Mouse (Mus musculus): ENCODE measurements around the gene Vkorc1l1. TPM values are rescaled to one million over a fixed set of nuclear protein-coding genes. Genes with fewer than 3 reads are reported as not detected.

Gene Vkorc1l1
- total RNA-seq, 2 experiments from 2014 or later: 40.5 to 45.8 TPM

GRCm38 (mm10) chr5:129999097-129999496, 57.3 kb downstream of the Vkorc1l1 start:
- DNase-seq (ENCODE audit: extremely low spot score in 1 of 2, low spot score in 1 of 2): peak; percentile 29 to 60

- no peak for DNase-seq (ENCODE audit: extremely low spot score in 1 of 2, low spot score in 1 of 2)
Observed at GRCm38 (mm10) chr5:130000735-130001134, 59.0 kb downstream of the Vkorc1l1 start.

DNA sequence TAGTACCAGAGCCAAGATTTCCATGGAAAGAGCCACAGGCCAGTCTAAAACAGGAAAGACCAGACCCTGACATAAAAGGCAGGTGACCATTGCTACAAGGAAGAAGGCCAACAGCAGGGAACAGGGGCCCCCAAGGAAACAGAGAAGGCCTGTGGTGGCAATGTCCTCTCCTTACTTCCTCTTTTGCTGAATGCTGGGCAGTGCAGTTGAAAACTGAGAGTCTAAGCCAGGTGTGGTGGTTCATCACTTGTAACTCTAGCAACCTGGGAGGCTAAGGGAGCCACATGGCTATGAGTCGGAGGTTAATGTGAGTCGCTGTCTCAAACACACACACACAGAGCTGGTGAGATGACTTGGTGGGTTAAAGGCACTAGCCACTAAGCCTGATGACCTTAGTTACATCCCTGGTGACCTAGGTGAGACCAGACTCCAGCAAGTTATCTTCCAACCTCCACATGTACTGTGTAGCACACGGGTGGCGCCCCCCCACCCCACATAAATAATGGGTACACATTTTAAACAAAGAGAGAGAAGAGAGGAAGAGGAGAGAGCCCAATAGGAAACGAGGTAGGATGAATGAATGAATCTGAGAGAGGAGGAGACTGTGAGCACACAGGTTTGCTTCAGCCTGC, 59.7 kb downstream of the Vkorc1l1 start:
- DNase-seq (ENCODE audit: extremely low spot score in 1 of 2, low spot score in 1 of 2): no peak

GRCm38 (mm10) chr5:130002301-130003146, 60.8 kb downstream of the Vkorc1l1 start, which contains the start of gene Gusb:
Gene Gusb (minus strand): TSS chr5:130003049.
- peak; percentile 35 to 54 for DNase-seq (ENCODE audit: extremely low spot score in 1 of 2, low spot score in 1 of 2)

- DNase-seq (ENCODE audit: extremely low spot score in 1 of 2, low spot score in 1 of 2): no peak
Observed at GRCm38 (mm10) chr5:130003229-130003628, 61.5 kb downstream of the Vkorc1l1 start.

GRCm38 (mm10) chr5:130007344-130007743, 65.6 kb downstream of the Vkorc1l1 start:
- DNase-seq (ENCODE audit: extremely low spot score in 1 of 2, low spot score in 1 of 2): no peak

DNA sequence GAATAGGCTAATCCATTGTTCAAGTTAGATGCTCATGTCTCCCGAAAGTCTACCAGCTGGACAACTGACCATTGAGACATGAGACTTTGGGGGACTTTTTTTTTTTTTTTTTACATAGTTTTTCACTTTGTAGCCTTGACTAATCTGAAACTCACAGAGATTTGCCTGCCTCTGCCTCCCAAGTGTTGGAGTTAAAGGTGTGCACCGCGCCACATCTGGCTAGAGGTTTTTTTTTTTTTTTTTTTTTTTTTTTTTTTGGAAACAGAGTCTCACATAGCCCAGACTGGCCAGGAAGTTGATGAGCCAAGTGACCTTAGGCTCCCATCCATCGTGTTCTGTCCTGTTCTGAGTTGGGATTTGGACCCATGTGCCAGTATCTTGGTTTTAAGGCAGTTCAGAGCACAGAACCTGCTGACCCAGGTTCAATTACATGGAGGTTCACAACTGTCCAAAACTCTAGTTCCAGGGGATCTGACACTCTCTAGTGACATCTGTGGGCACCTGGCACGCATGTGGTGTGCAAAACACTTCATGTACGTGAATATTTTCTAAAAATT, 66.3 kb downstream of the Vkorc1l1 start:
- DNase-seq (ENCODE audit: extremely low spot score in 1 of 2, low spot score in 1 of 2): no peak

- no peak for DNase-seq (ENCODE audit: extremely low spot score in 1 of 2, low spot score in 1 of 2)
Observed at GRCm38 (mm10) chr5:130009784-130010183, 68.0 kb downstream of the Vkorc1l1 start.

GRCm38 (mm10) chr5:130010961-130011360, 69.2 kb downstream of the Vkorc1l1 start:
- no peak for DNase-seq (ENCODE audit: extremely low spot score in 1 of 2, low spot score in 1 of 2)

DNA sequence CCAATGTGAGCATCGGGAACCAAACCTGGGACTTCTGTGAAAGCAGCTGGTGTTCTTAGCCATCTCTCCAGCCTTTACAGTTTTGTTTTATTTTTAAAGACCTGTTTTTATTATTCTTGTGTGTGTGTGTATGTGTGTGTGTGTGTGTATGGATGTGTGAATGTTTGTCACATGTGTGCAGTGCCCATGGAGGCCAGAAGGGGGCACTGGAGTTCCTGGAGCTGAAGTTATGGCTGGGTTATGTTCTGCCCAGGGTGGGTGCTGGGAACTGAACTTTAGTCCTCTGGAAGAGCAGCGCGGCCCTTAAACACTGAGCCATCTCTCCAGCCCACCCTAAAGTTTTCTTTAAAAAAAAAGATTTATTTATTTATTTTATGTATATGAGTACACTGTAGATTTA, 73.3 kb downstream of the Vkorc1l1 start:
- no peak for DNase-seq (ENCODE audit: extremely low spot score in 1 of 2, low spot score in 1 of 2)

- DNase-seq (ENCODE audit: extremely low spot score in 1 of 2, low spot score in 1 of 2): no peak
Observed at GRCm38 (mm10) chr5:130019461-130019860, 77.7 kb downstream of the Vkorc1l1 start.

- no peak for DNase-seq (ENCODE audit: extremely low spot score in 1 of 2, low spot score in 1 of 2)
Observed at GRCm38 (mm10) chr5:130021361-130021966, 79.7 kb downstream of the Vkorc1l1 start.

- DNase-seq (ENCODE audit: extremely low spot score in 1 of 2, low spot score in 1 of 2): no peak
Observed at GRCm38 (mm10) chr5:130022366-130022765, 80.6 kb downstream of the Vkorc1l1 start.

- no peak for DNase-seq (ENCODE audit: extremely low spot score in 1 of 2, low spot score in 1 of 2)
Observed at GRCm38 (mm10) chr5:130023067-130023766, 81.4 kb downstream of the Vkorc1l1 start.

DNA sequence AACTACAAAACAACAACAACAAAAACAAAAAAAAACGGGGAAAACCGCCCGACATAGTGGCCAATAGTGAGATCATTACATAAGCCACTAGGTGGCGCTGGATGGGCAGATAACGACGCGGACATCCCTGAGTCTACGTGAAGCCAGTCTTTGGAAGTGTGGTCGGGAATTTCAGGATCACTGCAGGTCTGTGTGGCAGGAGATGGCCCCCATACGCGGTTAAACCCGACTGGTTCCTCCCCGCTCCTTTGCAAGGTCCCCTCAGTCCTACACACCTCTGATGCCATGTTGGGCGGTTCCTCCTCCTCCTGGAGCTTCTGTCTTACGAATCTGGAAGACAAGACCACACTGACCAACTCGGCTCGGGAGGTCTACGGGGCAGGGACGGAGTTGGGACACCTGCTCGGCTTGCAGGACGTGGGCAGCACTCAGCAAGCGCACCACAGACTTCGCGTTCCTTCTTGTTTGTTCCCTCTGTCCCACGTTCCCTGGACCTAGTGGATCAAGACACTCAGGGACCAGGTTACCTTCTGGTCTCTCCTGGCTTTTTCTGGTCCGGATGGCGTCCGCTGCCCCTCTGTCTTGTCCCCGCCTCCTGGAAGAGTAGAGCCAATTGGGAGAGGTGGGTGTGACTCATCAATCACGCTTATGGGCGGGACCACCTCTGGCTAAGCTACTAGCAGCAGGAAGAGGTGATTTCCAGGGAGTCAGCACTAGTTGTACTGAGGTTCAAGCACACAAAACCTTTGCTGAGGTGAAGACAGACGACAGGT, 82.2 kb downstream of the Vkorc1l1 start:
- DNase-seq (ENCODE audit: extremely low spot score in 1 of 2, low spot score in 1 of 2): peak; percentile 52 to 63

DNA sequence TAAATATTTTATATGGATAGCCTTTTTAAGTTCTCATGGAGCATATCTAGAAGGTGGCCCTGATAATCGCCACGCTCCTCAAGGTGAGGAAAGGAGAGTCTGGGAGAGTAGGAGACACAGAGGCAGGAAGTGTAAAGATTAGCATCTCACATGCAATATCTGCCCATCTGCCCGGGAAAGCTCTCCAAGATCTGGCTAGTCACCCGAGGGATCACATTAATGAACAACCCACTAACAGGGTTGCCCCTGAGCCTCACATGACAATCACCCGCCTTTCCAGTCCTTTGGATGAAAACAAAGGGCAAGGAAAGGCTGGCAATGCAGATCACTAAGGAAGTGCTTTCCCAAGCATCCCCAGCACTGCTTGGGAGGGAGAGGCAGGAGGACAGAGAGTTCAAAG, 85.4 kb downstream of the Vkorc1l1 start:
- no peak for DNase-seq (ENCODE audit: extremely low spot score in 1 of 2, low spot score in 1 of 2)

GRCm38 (mm10) chr5:130027696-130028095, 85.9 kb downstream of the Vkorc1l1 start:
- no peak for DNase-seq (ENCODE audit: extremely low spot score in 1 of 2, low spot score in 1 of 2)

GRCm38 (mm10) chr5:130029142-130029897, 87.5 kb downstream of the Vkorc1l1 start, which contains the start of the genes Asl and Crcp:
Gene Asl (minus strand): TSS chr5:130029247.
Gene Crcp (plus strand): TSS chr5:130029290.
- peak; percentile 84 to 86 for DNase-seq (ENCODE audit: extremely low spot score in 1 of 2, low spot score in 1 of 2)
